Mouse (Mus musculus) kidney, embryonic 14.5 days (tissue): ENCODE data around the gene Anapc15. TPM values are rescaled to one million over a fixed set of nuclear protein-coding genes. Genes with fewer than 3 reads are reported as not detected.
A peak's percentile ranks its signal among the peaks of the same experiment; 100 is the strongest.

Source experiments
- ATAC-seq: fragments of 200-750 bp; cut with Nextera tagmentation; 2 replicates; pipeline ENCODE4 v1.8.0; 2017; ENCODE audit warnings: moderate number of reproducible peaks, mild to moderate bottlenecking, moderate TSS enrichment, moderate library complexity; ENCODE audit not compliant: low FRiP score, low TSS enrichment
- H3K27ac ChIP-seq: fragments of 300-500 bp; sonication (generic); 2 replicates; pipeline ENCODE4 v1.5.1; 2014; ENCODE audit warnings: low read depth, mild to moderate bottlenecking, low read length, moderate library complexity, mixed read lengths
- H3K27me3 ChIP-seq: fragments of 300-500 bp; sonication (generic); 2 replicates; pipeline ENCODE4 v1.6.1; 2014; ENCODE audit warnings: mild to moderate bottlenecking, low read length; ENCODE audit not compliant: control insufficient read depth, insufficient read depth
- H3K36me3 ChIP-seq: fragments of 300-500 bp; sonication (generic); 2 replicates; pipeline ENCODE4 v1.6.1; 2014; ENCODE audit warnings: low read length, mixed read lengths; ENCODE audit not compliant: control insufficient read depth, insufficient read depth
- H3K4me1 ChIP-seq: fragments of 300-500 bp; sonication (generic); 2 replicates; pipeline ENCODE4 v1.6.1; 2014; ENCODE audit warnings: low read length, mixed read lengths; ENCODE audit not compliant: control insufficient read depth, insufficient read depth
- H3K4me2 ChIP-seq: fragments of 300-500 bp; sonication (generic); replicated peaks from 2 replicates; pipeline ENCODE4 v1.6.1; 2014; ENCODE audit warnings: low read depth, mild to moderate bottlenecking, low read length
- H3K4me3 ChIP-seq: fragments of 300-500 bp; sonication (generic); 2 replicates; pipeline ENCODE4 v1.5.1; 2014; ENCODE audit warnings: mild to moderate bottlenecking, low read length
- H3K9ac ChIP-seq: fragments of 300-500 bp; sonication (generic); 2 replicates; pipeline ENCODE4 v1.6.1; 2014; ENCODE audit warnings: low read depth, mild to moderate bottlenecking, low read length, moderate library complexity
- H3K9me3 ChIP-seq: fragments of 300-500 bp; sonication (generic); 2 replicates; pipeline ENCODE4 v1.6.1; 2016; ENCODE audit warnings: low read length; ENCODE audit not compliant: control insufficient read depth
- WGBS: fragments of 180-500 bp; shearing (Covaris S2); extraction: QIAGEN DNeasy Blood & Tissue Kit; methylation state at CpG from one replicate; pipeline ENCODE4 v1.1.7; 2014; 5-methylcytosine and 5-hydroxymethylcytosine counted together
- polyA plus RNA-seq: library from polyadenylated mRNA; unstranded; fragments of >200 nt; fragmentation: Nextera tagmentation; extraction: Ambion mirVana; gene quantifications from 2 replicates; pipeline ENCODE4 v1.2.1, GENCODE M21; 2014

Gene Anapc15
- polyA plus RNA-seq, 1 experiment from 2014 or later: 71.4 TPM

DNA sequence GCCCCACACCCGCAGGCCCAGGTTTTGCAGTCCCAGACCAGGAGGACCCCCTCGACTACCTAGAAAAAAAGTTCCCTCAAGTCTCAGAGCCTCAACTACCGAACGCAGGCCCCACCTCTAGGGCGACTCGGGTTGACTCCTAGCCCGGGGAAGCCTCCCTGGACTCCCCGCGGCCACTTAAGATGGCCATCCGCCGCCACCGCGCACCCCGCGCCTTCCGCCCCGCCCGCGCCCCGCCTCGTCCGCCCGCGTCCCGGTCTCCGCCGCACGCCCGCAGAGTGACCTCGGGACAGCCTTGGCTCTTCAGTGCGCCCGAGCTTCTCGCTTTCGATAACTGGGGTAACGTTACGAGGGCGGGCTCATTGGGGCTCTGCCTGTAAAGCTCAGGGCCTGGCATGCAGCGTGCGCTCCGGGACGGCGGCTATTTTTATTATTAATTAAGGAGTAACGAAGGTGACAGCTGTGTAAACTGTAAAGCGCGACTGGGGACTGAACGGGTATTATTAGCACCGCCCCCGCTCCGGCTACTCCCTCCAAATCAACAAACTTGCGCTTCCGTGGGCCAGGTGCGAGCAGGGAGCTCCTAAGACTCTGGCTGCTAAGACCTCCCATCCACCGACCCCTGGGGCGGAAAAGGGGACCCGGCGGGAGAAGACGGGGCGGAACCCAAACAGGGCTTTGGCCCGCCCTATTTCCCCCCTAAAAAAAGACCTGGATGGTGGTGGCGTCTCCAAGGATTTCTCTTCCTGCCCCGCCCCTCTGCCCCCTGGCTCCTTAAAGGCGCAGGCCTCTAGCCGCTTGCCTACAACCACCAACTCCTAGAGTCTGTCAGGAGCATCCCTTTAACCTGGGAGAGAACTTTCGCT lies 25.7 kb upstream of the Anapc15 start, which contains the start of gene Inppl1:
TSS of gene Inppl1 (minus strand) at position 624 of the 866 bp plus-strand sequence.
- Histone ChIP-seq H3K4me2 (peak within 1 kb of the TSS; percentile 64), H3K27me3 (no peaks in the 10 kb centered on the region), H3K36me3 (peaks cover 14% of the 10 kb centered on the region), H3K4me1 (peaks cover 17% of the 10 kb centered on the region; the same call in 1 of the 2 replicates), H3K27ac (peak within 1 kb of the TSS; percentile 91), H3K4me3 (peak within 1 kb of the TSS; percentile 83), H3K9ac (peak within 1 kb of the TSS; percentile 93), H3K9me3 (no peaks in the 10 kb centered on the region)
- under 1% methylated on average over 64 of the region's 64 CpGs for WGBS
- ATAC-seq: peak; percentile 90

DNA sequence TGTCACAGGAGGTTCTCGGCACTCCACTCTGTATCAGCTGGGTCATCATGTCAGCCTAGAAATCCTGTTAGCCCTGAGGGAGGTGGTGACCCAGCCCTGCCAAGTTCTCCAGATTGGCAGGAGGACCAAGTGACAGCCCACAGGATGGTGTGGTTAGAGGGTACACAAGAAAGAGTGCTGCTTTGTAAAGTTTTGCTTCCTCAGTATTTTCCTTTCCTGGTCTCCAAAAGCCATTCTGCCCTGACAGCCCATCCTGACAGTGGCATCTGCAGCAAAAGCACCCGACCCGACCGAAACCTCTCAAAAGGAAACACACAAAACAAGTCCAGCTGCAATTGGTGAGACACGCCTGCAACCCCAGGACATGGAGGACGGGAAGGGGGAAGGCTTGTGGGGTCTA lies 19.3 kb upstream of the Anapc15 start:
- Histone ChIP-seq H3K36me3 (no peaks in the 10 kb centered on the region), H3K4me1 (peaks cover 2% of the 10 kb centered on the region; the same call in 1 of the 2 replicates), H3K9me3 (no peaks in the 10 kb centered on the region), H3K27me3 (no peaks in the 10 kb centered on the region), H3K9ac (no peak overlapping the region), H3K4me3 (no peak overlapping the region), H3K27ac (no peak overlapping the region), H3K4me2 (no peak overlapping the region)
- no peak for ATAC-seq
- WGBS: 77% methylated on average over 6 of the region's 6 CpGs

DNA sequence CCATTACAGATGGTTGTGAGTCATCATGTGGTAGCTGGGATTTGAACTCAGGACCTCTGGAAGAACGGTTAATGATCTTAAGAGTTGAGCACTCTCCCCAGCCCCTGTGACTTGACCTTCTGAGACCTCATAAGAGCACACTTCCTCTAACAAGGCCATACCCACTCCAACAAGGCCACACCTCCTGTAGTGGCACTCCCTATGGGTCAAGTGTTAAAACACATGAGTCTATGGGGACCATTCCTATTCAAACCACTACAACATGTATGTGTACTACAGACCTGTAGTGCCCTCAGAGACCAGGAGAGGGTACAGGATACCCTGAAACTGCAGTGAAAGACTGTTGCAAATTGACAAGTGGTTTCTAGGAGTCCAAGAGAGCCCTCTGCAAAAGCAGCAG lies 15.6 kb upstream of the Anapc15 start:
- no peaks in the 10 kb centered on the region for H3K27me3 ChIP-seq
- H3K9me3 ChIP-seq: no peaks in the 10 kb centered on the region
- no peak overlapping the region for H3K9ac ChIP-seq
- no peak overlapping the region for H3K27ac ChIP-seq
- ATAC-seq: no peak
- H3K36me3 ChIP-seq: no peaks in the 10 kb centered on the region
- H3K4me3 ChIP-seq: no peak overlapping the region
- H3K4me2 ChIP-seq: no peak overlapping the region
- 100% methylated on average over 1 of the region's 1 CpGs for WGBS
- H3K4me1 ChIP-seq: no peaks in the 10 kb centered on the region

DNA sequence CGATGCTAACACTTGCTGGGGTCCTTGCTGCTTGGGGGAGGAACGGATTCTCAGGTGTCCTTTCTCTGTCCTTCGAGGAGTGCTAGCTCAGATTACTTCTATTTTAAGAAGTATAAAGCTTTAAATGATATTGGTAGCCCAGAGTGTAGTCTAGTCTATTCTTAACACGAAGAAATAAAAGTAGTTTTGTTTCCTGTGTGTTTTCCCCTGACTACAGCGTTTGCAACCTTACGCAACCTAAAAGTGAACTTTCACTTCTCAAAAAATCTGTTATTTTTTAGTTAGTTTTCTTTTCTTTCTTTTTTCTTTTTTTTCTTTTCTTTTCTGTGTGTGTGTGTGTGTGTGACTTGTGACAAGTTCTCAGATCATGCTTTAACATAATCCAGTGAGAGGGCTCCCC lies 11.8 kb upstream of the Anapc15 start:
- Histone ChIP-seq H3K4me1 (no peaks in the 10 kb centered on the region), H3K36me3 (no peaks in the 10 kb centered on the region), H3K4me2 (no peak overlapping the region), H3K4me3 (no peak overlapping the region), H3K27me3 (no peaks in the 10 kb centered on the region), H3K27ac (no peak overlapping the region), H3K9ac (no peak overlapping the region), H3K9me3 (no peaks in the 10 kb centered on the region)
- 75% methylated on average over 6 of the region's 6 CpGs for WGBS
- no peak for ATAC-seq

DNA sequence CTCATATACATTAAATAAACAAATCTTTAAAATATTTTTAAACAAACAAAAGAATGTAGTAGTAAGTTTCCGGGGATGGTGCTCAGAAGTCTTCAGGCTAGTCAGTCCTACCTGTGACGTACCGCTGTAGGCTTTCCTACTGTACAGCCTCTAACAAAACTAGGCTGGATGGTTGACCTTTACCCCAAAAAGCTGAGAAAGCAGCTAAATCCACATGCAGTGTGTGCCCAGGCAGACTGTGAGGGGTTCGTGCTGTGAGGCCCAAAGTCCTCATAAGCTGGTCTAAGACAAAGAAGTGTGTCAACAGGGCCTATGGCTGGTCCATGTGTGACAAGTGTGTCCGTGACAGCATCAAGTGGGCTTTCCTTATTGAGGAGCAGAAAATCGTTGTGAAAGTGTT lies 10.7 kb upstream of the Anapc15 start:
- Histone ChIP-seq H3K9me3 (no peaks in the 10 kb centered on the region), H3K27me3 (no peaks in the 10 kb centered on the region), H3K4me1 (no peaks in the 10 kb centered on the region), H3K4me2 (no peak overlapping the region), H3K36me3 (no peaks in the 10 kb centered on the region), H3K27ac (no peak overlapping the region), H3K4me3 (no peak overlapping the region), H3K9ac (no peak overlapping the region)
- 92% methylated on average over 6 of the region's 6 CpGs for whole genome bisulfite sequencing
- no peak for ATAC-seq

DNA sequence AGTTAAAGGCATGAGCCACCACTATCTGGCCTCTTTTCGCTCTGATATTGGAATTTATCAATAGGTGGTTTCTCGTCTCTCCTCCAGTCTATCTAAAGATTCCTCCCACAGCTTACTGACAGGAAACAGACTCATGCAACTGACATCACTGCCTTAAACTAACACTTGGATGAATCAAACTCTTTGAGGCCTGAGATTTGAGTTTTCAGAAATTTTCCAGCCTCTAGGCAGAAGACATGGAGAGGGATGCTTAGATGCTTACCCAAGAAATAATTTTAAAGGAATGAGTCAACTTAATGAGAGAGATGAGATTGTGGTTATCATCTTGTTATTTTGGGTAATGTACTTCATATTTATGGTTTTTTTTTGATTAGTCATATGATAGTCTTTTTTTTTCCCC lies 9.7 kb upstream of the Anapc15 start:
- H3K9ac ChIP-seq: no peak overlapping the region
- WGBS: 86% methylated on average over 2 of the region's 2 CpGs
- no peaks in the 10 kb centered on the region for H3K36me3 ChIP-seq
- H3K4me1 ChIP-seq: no peaks in the 10 kb centered on the region
- no peak for ATAC-seq
- no peak overlapping the region for H3K4me3 ChIP-seq
- H3K27ac ChIP-seq: no peak overlapping the region
- H3K27me3 ChIP-seq: no peaks in the 10 kb centered on the region
- no peak overlapping the region for H3K4me2 ChIP-seq
- H3K9me3 ChIP-seq: no peaks in the 10 kb centered on the region

DNA sequence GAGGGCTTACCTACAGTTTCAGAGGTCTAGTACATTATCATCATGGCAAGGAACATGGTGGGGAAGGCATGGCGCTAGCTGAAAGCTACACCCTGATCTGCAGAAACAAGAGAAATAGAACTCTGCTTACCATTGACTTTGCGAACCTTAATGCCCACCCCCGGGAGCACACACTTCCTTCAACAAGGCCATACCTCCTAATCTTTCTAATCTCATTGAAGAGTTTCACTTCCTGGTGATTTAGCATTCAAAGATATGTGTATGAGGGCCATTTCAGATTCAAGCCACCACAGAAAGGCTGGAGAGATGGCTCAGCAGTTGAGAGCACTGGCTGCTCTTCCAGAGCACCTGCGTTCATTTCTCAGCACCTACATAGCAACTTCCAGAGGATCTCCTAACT lies 6.4 kb upstream of the Anapc15 start, which contains the start of gene Folr2:
TSS of gene Folr2 (minus strand) at position 101 of the 400 bp plus-strand sequence.
- no peak within 1 kb of the TSS for H3K27ac ChIP-seq
- H3K36me3 ChIP-seq: no peaks in the 10 kb centered on the region
- 88% methylated on average over 4 of the region's 4 CpGs for WGBS
- no peak within 1 kb of the TSS for H3K4me3 ChIP-seq
- no peaks in the 10 kb centered on the region for H3K9me3 ChIP-seq
- H3K27me3 ChIP-seq: no peaks in the 10 kb centered on the region
- no peak within 1 kb of the TSS for H3K4me2 ChIP-seq
- no peak for ATAC-seq
- no peak within 1 kb of the TSS for H3K9ac ChIP-seq
- no peaks in the 10 kb centered on the region for H3K4me1 ChIP-seq

DNA sequence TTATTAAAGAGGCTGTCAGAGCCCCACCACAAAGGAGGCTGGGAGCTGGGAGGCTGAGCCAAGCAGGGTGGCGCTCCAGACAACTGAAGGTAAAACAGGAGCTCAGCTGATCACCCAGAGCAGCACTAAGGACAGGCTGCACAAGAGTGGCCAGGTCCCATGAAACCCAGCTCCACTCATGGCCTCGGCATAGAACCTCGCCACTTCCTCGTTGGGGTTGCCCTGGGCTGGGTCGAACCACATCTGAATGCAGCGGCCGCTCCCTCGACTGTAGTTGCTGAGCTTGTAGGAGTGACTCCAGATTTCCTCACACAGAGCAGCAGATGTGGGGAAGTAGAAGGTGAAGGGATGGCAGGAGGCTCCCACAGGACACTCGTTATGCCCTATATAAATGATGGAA lies 5.2 kb upstream of the Anapc15 start:
- ATAC-seq: no peak
- no peak overlapping the region for H3K4me3 ChIP-seq
- H3K27me3 ChIP-seq: no peaks in the 10 kb centered on the region
- H3K9me3 ChIP-seq: no peaks in the 10 kb centered on the region
- no peak overlapping the region for H3K4me2 ChIP-seq
- no peak overlapping the region for H3K27ac ChIP-seq
- no peaks in the 10 kb centered on the region for H3K36me3 ChIP-seq
- WGBS: 89% methylated on average over 9 of the region's 9 CpGs
- no peaks in the 10 kb centered on the region for H3K4me1 ChIP-seq
- H3K9ac ChIP-seq: no peak overlapping the region

DNA sequence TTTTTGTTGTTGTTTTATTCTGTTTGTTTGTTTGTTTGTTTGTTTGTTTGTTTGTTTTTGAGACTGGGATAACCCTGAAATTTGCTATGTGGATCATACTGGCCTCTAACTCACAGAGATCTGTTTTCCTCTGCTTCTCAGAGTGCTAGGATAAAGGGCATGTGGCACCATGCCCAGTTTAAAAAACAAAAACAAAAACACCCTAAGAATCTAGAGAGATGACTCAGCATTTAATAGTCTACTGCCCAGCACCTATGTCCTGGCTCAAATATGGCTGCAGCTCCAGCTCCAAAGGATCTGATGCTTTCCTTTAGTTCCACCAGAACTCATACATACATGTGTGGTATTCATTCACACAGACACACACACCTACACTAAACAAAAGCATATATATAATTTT lies 2.5 kb upstream of the Anapc15 start:
- Histone ChIP-seq H3K4me3 (no peak overlapping the region), H3K4me1 (no peaks in the 10 kb centered on the region), H3K27ac (no peak overlapping the region), H3K4me2 (no peak overlapping the region), H3K9ac (no peak overlapping the region), H3K27me3 (no peaks in the 10 kb centered on the region), H3K9me3 (no peaks in the 10 kb centered on the region), H3K36me3 (no peaks in the 10 kb centered on the region)
- ATAC-seq: no peak
